Mouse (Mus musculus): ENCODE measurements around the gene Ube2h.

DNA sequence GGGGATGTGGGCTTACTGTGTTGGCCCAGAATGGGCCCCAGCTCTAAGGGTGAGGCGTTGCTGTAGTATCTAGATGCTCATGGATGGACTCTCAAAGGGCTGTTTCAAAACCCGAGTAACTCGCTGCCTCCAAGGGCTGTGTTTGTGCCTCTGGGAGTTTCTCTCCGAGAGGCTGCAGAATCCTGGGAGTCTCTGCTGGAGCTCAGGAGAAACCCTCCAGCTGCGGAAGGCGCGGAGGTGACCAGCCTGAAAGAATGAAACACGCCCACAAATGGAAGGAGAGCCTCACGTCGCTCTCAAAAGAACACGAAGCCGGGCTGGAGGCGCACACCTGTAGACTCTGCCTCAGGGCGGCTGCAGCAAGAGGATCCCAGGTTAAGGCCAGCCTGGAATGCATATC, 127.0 kb downstream of the Ube2h start:
- no peak for TF ChIP-seq POLR2A (IDR thresholded peaks at IDR 0.05; ENCODE audit: insufficient read length, low read depth)
- TF ChIP-seq E2F4 (IDR thresholded peaks at IDR 0.05; ENCODE audit: insufficient read depth) = no peak
